Comparison of ENCODE assay signal across 8 mouse cellular contexts in genomic region chr8:79029396-79030325, GRCm38 (mm10). TPM values are rescaled to one million over a fixed set of nuclear protein-coding genes. Genes with fewer than 3 reads are reported as not detected.
DNase-seq lines count a peak whose midpoint lies in the region; ATAC-seq lines count a peak whose summit lies in the region.

No protein-coding gene starts in this region.

- WGBS in hindbrain, embryonic 16.5 days: under 1% methylated on average over 51 of the region's 99 CpGs
- under 1% methylated on average over 73 of the region's 99 CpGs for WGBS in macrophage (ENCODE audit: missing documents)

- peak overlapping the region; percentile 99 for H3K9ac ChIP-seq in hindbrain, embryonic 16.5 days (ENCODE audit: low read depth, low read length)

- no peaks in the 10 kb centered on the region for H3K79me2 ChIP-seq in macrophage (ENCODE audit: inconsistent target)

- peak overlapping the region; percentile 99 for H3K27ac ChIP-seq in hindbrain, embryonic 16.5 days (ENCODE audit: low read depth, low read length)
- H3K27ac ChIP-seq in macrophage: no peak overlapping the region

- peak overlapping the region; percentile 89 for H3K4me2 ChIP-seq in hindbrain, embryonic 16.5 days (ENCODE audit: low read length)

- peaks cover 14% of the 10 kb centered on the region for H3K4me1 ChIP-seq in hindbrain, embryonic 16.5 days (ENCODE audit: control insufficient read depth, insufficient read depth, low read depth, low read length)

- H3K9me3 ChIP-seq in hindbrain, embryonic 16.5 days (ENCODE audit: control insufficient read depth, low read length): no peaks in the 10 kb centered on the region

- peak; percentile 84 for DNase-seq in R1 (ENCODE audit: low read depth, low spot score)
- DNase-seq in cerebellum, postnatal 10 days: peak; percentile 84 to 87
- peak; percentile 74 to 79 for DNase-seq in frontal cortex, postnatal 36 days (ENCODE audit: low spot score in 2 of 2)
- DNase-seq in left cerebral cortex, adult 8-10 months (ENCODE audit: low spot score in 2 of 2): peak; percentile 59
- DNase-seq in right cerebral cortex, postnatal 10 days (ENCODE audit: low spot score in 2 of 2): peak; percentile 82 to 84
- peak; percentile 63 to 72 for DNase-seq in urinary bladder, postnatal 36 days (ENCODE audit: low spot score in 2 of 2)

- H3K27me3 ChIP-seq in hindbrain, embryonic 16.5 days (replicated peaks; ENCODE audit: control insufficient read depth, insufficient read depth, low read length): no peaks in the 10 kb centered on the region

- no peaks in the 10 kb centered on the region for H3K36me3 ChIP-seq in hindbrain, embryonic 16.5 days (ENCODE audit: control insufficient read depth, insufficient read depth, low read length)
- H3K36me3 ChIP-seq in macrophage (ENCODE audit: inconsistent target): no peaks in the 10 kb centered on the region

- peak overlapping the region; percentile 83 for H3K4me3 ChIP-seq in hindbrain, embryonic 16.5 days (ENCODE audit: low read length)
- peak overlapping the region; percentile 25; the same call in 1 of the 2 replicates for H3K4me3 ChIP-seq in macrophage (ENCODE audit: inconsistent target)

- ATAC-seq in hindbrain, embryonic 16.5 days: peak; percentile 84

RNA-seq across cellular contexts. Expression of gene Zfp827, which starts 1.4 kb away (rescaled TPM):
- 9.2 and 10.1 TPM in 2 replicates for polyA plus RNA-seq in hindbrain, embryonic 16.5 days (2015; fragmentation: Nextera tagmentation; extraction: Ambion mirVana)
- total RNA-seq in left cerebral cortex, adult 8-10 months (2022): 10 to 100 TPM; 39.1 to 45.0 (median 44.3) TPM
- 1 to 10 TPM in 14 of 26 experiments, under 1 TPM in 10, not detected in 2; 0.13 to 7.4 (median 1.9) TPM for total RNA-seq in macrophage (2018; cell fraction: chromatin; rRNA removed)
- under 1 TPM; 0.03 to 0.77 (median 0.33) TPM for total RNA-seq in macrophage (2018; cell fraction: cytosol; rRNA removed)
- total RNA-seq in macrophage (2018; cell fraction: nucleus; rRNA removed): 1 to 10 TPM in 13 of 26 experiments, under 1 TPM in 13; 0.11 to 6.1 (median 1.0) TPM
- polyA plus RNA-seq in macrophage (2018): 0.19 to 0.60 TPM (median 0.20 TPM) in 3 replicates
